Mouse (Mus musculus) neural tube, embryonic 10.5 days (tissue): ENCODE results near the gene Tmem262.

Experiments used
- DNase-seq: peaks from one replicate; pipeline ENCODE4 v3.0.0-alpha.2; 2017; ENCODE audit warnings: low spot score; ENCODE audit errors: extremely low spot score

Tmem262 gene

DNA sequence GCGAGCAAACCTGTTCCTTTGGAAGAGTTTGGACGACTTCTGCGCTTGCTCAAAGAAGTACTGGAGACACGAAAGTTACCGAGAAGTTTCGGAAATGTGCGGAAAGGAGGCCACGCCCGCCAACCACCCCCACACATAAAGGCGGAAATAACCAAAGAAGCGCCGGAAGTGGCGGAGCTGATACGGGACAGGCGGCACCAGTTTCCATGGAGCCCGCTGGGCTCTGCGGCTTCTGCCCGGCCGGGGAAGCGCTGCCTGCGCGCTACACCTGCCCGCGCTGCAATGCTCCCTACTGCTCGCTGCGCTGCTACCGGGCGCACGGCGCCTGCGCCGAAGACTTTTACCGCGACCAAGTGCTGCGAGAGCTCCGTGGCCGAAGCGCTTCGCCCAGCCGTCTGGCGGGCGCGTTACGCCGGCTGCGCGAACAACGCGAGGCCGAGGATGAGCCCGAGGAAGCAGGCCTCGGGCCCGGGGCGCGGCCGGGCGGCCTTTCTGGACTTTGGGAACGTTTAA is 18.8 kb upstream of the Tmem262 start, which contains the start of gene Znhit2:
TSS of gene Znhit2 (plus strand) at position 172 of the 513 bp plus-strand sequence.
- DNase-seq = peak; percentile 91

DNA sequence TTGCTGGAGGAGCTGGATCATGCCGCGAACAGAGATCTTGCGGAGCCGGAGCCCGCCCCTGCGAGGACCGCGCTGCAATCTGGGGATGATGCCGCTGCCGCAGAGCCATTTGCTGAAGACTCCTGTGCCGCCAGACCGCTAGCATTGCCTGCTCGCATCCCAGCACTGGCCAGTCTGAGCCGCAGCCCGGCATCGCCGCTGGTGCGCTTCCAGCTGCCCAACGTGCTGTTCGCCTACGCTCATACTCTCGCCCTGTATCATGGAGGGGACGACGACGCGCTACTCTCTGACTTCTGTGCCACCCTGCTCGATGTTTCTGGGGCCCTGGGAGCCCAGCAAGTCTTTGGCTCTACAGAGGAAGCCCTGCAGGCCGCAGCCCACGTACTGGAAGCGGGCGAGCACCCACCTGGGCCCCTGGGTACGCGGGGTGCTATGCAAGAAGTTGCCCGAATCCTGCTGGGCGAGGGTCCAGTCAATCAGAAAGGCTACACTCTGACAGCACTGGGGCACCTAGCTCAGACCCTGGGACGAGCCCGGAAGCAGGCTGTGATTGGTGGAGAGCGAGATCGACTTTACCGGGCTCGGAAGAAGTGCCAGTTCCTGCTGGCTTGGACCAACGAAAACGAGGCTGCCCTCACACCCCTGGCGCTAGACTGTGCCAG is 18.1 kb upstream of the Tmem262 start:
- peak; percentile 45 for DNase-seq

DNA sequence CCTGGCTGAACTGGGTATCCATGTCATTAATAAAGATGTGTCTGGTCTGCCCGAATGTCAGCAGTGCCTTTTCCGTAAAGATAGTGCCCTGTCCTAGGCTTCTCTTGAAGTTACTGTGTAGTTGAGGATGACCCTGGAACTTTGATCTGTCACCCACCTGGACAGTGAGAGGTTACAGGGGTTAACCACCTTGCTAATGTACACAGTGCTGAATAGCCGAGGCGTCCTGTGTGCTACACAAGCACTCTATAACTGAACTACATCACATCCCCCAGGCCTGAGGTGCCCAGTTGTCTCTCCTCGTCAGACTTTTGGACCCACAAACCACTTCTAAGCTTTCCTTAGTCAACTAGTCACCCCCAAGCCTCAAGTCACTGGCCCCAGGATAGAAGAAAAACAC is 17.4 kb upstream of the Tmem262 start:
- no peak for DNase-seq

DNA sequence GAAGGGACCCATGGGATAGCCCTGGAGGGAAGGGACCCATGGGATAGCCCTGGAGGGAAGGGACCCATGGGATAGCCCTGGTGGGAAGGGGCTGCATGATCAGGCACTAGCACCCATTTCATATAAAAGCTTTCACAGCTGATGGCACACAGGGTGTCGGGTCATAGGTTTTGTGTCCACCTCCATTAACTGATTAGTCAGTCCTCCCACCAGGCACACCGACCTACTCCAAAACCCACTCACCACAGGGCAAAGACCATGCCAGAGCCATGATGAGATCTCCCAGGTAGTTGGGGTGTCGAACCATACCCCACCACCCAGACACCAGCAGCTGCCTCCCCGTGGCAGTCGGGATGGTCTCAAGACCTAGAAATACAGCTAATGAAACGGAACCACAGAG is 16.8 kb upstream of the Tmem262 start:
- no peak for DNase-seq

DNA sequence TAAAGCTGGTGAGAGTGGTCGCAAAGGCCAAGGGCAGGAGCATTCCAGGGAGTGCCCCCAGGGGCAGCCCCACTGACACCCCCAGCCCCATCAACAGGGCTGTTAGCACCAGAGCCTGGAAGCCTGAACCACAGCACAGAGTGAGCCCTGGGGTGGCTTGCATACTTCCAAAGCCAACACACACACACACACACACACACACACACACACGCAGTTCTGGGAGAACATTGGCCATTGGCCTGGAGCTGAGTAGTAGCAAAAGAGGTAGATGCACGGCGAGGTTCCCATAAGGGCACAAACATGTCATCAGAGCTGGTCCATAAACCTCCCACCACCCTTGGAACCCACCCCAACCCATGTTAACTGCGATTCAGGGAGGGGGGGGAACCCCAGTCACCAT is 13.3 kb upstream of the Tmem262 start:
- DNase-seq = no peak

DNA sequence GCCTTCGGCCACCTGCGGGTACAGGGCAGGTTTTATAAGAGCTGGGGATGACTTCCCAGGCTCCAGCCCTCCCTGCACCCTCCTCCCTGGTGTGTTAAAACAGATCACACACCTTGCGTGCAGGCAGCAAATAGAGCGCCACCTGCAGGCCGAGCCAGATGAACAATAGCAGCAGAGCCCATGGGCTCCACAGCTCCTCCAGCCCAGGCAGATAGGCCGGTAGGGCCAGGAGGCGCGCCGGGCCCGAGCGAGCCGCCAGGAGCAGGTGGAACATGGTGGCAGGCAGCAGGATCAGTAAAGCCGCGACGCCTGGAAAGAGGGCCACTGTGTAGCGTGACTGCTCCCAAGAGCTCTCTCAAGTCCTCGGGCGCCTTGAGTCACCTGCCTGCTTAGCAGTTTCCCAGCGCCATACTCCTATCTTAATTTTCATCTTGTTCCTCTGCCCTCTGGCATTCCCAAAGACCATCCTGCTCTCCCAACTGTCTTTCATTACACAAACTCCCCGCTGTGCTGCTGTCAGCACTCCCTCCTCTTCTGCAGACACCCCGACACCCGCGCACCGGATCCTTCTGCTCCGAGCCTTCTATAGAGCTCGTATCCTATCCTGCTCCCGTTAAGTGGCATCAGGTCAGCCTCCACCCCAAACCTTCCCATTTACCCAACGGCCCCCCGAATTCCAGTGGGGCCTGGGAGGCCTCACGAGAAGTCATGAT is 12.7 kb upstream of the Tmem262 start:
- peak; percentile 89 for DNase-seq

DNA sequence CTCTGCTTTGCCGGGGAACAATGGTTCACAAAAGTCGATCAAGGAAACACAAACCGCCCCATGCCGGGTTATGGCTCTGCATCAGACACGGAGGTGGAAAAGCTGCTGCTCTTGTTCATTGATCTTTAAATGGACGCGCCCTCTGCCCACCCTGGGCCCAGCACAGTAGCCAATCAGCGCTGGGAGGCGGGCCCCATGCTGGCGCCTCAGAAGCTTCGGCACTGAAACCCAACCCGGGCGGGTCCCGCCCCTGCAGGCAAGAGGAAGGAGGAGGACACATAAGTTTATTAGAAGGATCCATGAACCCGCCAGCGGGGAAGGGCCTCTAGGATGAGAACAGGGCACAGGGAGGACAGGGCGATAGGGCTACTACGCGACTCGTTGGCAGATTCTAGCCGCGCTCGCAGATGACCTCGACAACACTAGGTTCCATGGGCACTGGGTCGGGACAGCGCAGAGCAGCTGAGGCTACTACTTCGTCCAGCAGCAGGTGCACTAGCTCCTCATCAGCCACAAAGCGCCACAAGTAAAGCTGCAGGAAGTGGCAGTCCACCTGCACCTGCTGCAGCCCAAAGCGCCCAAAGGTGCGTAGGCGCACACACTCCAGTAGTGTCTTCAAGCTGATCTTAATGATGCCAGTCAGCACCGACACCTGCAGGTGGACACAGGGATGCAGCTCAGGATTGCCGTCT is 12.0 kb upstream of the Tmem262 start, which contains the start of gene Tm7sf2:
TSS of gene Tm7sf2 (minus strand) at position 650 of the 692 bp plus-strand sequence.
- DNase-seq = peak; percentile 92

DNA sequence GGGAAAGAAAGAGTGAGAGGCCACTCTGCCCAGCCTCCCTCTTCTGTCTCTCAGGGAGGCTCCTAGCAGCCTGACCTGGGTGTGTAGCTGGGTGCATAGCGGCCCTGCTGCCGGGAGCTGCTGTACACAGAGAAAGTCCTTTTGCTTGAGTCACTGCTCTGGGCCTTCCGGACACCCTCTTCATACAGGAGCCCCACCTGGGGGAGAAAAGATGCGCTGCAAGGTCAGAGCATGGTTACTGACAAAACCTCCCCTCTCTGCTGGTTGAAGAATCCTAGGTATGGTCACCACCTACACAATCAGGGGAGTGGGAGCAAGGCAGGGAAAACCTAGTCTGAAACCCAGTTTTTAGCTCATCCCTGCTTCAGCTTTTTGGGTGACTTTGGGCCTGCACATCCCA is 10.9 kb upstream of the Tmem262 start:
- DNase-seq = no peak

DNA sequence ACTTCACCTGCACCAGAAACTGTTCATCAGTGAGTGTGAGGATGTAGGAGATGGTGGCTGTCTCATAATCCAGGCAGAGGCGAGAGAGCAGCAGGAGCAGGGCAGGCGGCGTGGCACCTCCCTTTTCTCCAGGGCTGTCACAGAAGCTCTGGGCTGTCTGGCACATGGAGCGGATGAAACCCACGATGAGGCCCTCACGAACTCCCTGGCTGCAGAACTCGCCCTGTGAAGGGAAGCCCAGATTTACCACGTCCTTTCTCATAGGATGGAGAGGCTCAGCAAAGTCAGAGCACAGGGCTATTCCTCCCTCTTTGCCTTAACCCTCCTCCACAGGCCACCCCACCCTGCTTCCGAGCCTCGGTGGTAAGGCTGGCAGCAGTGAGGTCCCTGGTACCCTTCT is 10.0 kb upstream of the Tmem262 start:
- no peak for DNase-seq

DNA sequence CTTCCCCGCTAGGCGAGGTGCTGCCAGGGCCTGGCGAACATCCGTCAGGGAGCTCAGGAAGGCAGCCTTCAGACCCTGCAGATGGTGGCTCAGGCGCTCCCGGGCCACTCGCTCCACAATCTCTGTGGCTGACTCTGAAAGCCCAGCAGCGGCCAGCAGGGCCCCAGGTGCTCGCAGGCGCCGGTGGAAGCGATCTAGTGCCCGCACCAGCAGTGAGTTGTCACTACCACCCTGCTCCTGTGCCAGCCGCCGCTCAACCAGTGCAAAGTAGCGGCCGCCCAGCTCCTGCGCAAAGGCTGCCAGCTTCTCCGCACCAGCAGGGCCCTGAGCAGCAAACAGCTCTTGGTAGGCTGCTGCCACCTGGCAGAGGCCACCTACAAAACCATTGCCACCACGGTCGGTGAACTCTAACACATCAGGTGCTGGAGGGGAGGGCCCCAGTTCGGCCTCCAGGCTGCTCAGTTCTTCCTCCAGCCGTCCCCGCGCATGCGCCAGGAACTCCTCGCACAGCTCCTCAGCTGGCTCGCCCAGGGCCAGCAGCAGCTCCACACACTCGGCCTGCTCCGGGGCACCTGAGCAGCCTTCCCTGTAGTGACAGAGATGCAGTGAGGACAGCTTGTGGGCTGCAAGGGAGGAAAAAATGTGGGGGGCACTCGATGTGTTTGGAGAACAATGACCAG is 9.1 kb upstream of the Tmem262 start:
- DNase-seq = no peak

DNA sequence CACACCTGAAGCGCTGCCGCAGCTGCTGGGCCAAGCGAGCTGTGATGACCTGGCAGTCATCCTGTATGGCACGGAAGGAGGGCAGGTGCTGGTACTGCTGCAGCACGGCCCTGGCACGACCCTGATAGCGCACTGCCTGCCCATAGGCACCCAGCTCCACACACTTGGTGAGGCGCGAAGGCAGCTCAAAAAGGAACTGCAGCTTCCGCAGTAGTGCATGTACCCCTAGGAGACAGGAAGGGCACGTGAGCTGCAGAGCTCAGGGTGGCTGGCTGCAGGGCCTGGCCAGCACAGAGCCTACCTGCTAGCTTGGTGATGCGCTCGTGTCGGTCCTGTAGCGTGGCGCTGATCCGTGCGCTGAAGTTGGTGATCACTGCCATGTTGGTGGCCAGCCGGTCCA is 8.6 kb upstream of the Tmem262 start:
- DNase-seq = no peak

DNA sequence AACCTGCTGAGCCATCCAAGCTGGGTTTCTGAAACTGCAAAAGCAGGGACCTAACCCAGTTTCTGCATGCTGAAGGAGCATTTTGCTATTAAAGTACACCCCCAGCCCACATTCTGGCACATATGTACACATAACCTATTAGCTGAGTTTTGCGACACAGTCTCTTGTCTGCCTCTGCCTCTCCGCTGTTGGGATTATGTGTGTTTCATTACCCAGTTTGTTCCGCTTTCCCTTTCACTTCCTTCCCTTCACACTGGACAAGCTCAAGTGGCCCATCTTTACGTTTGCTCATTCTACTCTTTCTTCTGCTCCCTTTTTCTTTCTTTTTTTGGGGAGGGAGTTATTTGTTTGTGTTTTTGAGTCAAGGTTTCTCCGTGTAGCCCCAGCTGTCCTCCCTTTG is 5.9 kb upstream of the Tmem262 start:
- DNase-seq = no peak

DNA sequence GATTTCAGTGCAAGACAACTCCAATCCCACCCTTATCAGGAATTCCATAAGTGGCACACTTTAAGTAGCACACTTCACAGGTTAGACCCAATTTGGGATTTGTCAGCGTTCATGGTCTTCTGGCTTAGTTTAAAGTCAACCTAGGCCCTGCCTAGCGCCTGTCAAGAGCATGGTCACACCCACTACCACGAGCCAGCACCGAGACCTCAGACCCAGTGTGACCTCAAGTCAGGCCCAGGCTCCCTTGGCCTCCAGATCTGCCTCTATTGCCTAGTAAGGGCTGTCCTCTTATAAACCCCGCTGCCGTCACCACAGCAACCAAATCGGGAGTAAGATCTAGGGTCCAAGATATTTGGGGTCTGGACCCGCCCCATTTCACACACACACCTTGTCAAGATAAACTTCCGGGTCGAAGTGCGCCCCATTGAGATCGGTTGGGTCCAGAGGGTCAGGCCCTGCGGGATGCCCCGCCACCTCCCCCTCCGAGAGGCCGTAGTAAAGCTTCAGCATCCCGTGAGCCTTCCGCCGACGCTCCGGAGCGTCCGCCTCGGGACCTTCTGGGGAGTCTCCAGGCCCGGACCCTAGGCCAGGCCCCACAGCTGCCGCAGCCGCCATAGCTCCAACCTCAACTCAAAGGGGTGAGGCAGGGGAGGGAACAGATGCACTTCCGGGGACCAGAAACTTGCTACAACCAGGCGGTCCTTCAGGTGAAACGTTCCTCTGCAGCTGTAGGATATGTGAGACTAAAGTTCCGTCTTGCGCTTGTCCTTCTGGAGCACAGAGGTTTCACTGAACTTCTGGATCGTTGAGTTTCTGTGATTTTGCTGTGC is 3.1 kb upstream of the Tmem262 start, which contains the start of gene Vps51:
TSS of gene Vps51 (minus strand) at position 668 of the 830 bp plus-strand sequence.
- peak; percentile 87 for DNase-seq

DNA sequence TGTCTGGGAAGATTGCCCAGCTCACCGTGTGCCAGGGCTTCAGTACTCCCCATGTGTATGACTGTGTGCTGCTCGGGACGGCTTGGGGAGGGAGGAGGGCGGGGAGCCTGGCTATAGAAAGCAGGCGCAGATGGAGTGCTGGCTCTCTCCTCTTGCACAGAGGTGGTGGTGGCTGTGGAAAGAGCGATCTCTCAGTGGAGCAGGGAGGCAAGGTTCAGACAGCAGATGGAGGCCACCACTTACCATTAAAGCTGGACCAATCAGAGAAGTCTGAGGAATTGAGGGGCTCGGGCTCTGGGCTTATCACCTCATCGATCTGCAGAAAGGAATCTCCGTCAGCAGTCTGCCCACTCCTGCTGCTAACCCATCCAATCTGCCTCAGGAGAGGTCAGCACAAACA is 2.3 kb downstream of the Tmem262 start, which contains the start of gene Gm28374:
TSS of gene Gm28374 (minus strand) at position 101 of the 400 bp plus-strand sequence.
- DNase-seq = no peak

DNA sequence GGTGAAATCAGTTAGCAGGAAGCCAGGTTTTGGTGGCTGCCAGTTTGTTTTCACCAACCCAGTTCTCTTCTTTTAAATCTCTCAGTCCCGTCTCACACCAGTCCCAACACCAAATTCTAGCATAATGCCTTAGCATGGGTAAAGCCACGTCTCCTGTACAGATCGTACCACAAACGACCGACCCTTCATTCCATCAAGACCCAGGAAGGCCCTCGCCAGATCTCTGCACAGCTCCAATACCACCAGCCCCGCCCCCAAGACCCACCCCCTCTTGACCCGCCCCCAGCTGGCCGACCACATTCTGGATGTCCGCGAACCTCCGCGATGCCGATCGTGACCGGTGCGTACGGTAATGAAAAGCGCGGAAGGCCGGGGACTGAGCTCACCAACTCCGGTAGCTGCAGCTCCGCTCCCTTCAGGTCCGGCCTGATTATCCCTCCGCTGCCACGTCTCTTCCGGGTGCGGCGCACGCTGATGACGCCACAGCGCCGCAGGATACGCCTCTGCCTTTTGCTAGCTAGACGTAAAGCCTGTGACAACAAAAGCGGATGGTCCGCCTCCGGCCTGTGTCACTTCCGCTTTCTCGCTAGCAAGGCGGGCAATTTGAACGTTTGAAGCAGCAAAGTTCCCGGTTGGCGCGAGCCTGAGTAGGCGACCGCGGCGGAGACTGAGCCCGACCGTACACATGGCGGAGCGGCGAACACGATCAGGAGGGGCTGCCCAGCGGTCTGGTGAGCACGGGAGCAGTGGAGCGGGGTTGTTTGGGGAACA is 4.8 kb downstream of the Tmem262 start, which contains the start of the genes Zfpl1 and Cdca5:
TSS of gene Zfpl1 (minus strand) at position 479 of the 771 bp plus-strand sequence.
TSS of gene Cdca5 (plus strand) at position 506 of the 771 bp plus-strand sequence.
- DNase-seq = peak; percentile 97

DNA sequence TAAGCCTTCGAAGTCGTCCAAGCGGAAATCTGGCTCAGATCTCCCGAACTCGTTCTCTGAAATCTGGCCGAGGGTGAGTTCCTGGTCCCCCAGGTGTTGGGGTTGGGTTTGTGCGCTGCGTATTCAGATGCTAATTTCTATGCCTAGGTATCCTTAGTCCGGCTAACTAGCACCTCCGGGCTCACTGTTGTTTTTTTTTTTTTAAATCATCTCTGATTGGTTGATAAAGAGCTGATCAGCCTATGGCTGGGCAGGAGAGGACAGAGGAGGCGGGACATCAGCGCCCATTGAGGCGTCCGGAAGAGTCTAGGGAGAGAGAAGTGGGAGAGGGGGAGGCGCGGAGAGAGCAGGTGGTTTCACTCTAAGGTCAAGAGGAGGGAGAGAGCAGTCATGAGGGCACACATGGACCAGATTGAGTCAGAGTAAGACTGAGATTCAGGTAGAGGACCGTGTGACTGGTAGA is 5.6 kb downstream of the Tmem262 start:
- peak; percentile 68 for DNase-seq

DNA sequence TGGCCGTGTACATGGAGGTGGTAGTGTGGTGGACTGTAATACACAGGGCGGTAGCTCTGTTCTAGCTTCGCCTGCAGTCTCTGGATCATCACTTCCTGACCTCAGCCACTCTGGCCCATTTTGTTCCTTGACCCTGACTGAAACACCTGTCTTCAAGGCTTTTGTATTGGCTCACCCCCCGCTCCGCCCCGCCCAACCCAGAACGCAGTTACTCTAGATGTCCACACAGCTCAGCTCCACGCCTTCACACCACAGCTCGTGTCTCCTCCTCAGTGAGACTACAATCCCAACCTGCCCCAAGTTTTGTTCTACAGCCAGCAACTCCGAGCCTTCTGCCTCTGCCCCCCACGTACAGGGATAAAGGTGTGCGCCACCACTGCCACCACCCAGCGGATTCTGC is 9.0 kb downstream of the Tmem262 start:
- DNase-seq = no peak

DNA sequence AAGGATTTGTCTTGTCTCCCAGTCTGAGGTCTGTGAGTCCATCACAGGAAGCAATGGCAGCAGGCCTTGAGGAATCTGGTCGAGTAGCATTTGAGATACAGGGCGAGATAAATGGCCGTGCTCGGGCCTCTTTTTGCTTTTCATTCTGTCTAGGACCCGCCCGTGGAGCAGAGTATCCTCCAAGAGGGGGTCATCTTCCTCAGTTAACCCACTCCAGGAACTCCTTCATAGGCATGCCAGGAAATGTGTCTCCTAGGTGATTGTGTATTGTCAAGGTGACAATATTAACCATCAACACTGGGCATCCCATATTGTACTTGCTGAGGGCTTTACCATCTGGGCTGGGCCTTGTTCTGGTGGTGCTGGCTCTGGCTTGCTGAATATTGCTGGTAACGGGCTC is 14.3 kb downstream of the Tmem262 start, which contains the start of gene AC131692.1:
TSS of gene AC131692.1 (plus strand) at position 301 of the 400 bp plus-strand sequence.
- DNase-seq = no peak

DNA sequence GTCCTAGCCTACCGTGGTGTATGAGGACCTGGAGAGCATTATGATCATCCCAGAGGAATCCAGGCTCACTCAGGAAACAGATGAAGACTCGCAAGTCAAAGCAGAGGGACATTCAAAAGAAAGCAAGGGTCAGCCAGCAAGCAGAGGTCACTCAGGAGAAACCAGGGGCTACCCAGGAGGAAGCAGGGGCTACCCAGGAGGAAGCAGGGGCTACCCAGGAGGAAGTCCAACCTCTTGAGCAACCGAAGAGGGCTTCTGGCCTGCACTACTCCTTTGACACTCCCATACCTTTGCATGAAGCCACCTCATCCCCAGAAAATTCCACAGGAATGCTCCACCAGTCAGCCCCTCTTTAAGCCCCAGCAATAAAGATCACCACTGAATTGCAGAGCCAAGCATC is 18.0 kb downstream of the Tmem262 start:
- DNase-seq = no peak
